Mouse (Mus musculus) cerebellum, adult 2 months (tissue): ENCODE results near the gene Pgm5.

Experiments used
- CTCF ChIP-seq: fragments of 200-500 bp; IDR thresholded peaks from 2 replicates; pipeline ENCODE4 v1.5.1; 2011; ENCODE audit warnings: low read depth, mild to moderate bottlenecking, control low read depth, low read length, moderate library complexity, borderline replicate concordance; ENCODE audit not compliant: insufficient read depth
- POLR2A ChIP-seq: fragments of 200-500 bp; IDR thresholded peaks from 2 replicates; pipeline ENCODE4 v1.6.1; 2011; ENCODE audit warnings: low read length, control low read depth, borderline replicate concordance; ENCODE audit not compliant: insufficient read depth

DNA sequence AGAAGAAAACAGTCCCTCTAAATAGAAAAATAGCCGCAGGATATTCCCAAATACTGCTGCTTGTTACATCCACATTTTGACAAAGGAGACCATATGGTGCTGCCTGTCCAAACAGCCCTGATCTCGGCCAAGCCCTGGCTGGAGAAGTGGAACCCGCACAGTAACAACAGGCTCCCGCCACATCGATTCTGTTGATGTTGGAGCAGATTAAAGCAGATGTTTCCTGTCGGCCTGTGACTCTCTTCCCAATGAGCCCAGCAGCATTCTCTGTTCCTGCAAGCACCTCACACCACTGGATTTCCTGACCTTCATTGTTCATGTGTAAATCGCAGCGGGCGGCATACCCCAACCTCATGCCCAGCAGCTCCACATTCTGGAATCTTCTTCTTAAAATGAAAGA, 64.0 kb downstream of the Pgm5 start:
- no peak for TF ChIP-seq CTCF
- TF ChIP-seq POLR2A: no peak
